Mouse (Mus musculus): ENCODE data around the gene Gm9639. TPM values are rescaled to one million over a fixed set of nuclear protein-coding genes. Genes with fewer than 3 reads are reported as not detected.
"Not testable (repeated sequence)": the region's sequence is repeated elsewhere in the genome, so short reads cannot be mapped to it uniquely, and the experiment has no call there.

Gene Gm9639
- total RNA-seq, 1 experiment from 2014 or later: not detected

- ATAC-seq (replicated peaks; ENCODE audit: low read depth, poor library complexity, severe bottlenecking): not testable (repeated sequence)
Observed at GRCm38 (mm10) chr10:77759582-77759981, 35.3 kb downstream of the Gm9639 start, which contains the start of gene Gm3233. Gene Gm3233, minus strand, starts transcription at chr10:77759682.

- ATAC-seq (replicated peaks; ENCODE audit: low read depth, poor library complexity, severe bottlenecking): no peak
Observed at GRCm38 (mm10) chr10:77753448-77753847, 41.4 kb downstream of the Gm9639 start.

- ATAC-seq (replicated peaks; ENCODE audit: low read depth, poor library complexity, severe bottlenecking): not testable (repeated sequence)
Observed at GRCm38 (mm10) chr10:77752312-77752711, 42.6 kb downstream of the Gm9639 start.

GRCm38 (mm10) chr10:77751254-77751653, 43.6 kb downstream of the Gm9639 start, which contains the start of gene Gm9736:
Gene Gm9736, minus strand, starts transcription at chr10:77751354.
- not testable (repeated sequence) for ATAC-seq (replicated peaks; ENCODE audit: low read depth, poor library complexity, severe bottlenecking)

- ATAC-seq (replicated peaks; ENCODE audit: low read depth, poor library complexity, severe bottlenecking): not testable (repeated sequence)
Observed at GRCm38 (mm10) chr10:77750686-77751085, 44.2 kb downstream of the Gm9639 start.

Other genes with a start within 250 kb of the Gm9639 start
- gene Pttg1ip, start 213.4 kb downstream of the Gm9639 start, total RNA-seq (2017): 35.5 and 47.4 TPM in 2 replicates
- gene Sumo3, start 189.0 kb downstream of the Gm9639 start, total RNA-seq (2017): 147 and 170 TPM in 2 replicates
- gene Gm49325, start 188.9 kb downstream of the Gm9639 start, total RNA-seq (2017): not detected in 2 replicates
- 27.0 and 37.2 TPM in 2 replicates for gene Ube2g2, start 172.8 kb downstream of the Gm9639 start, total RNA-seq (2017)
- 0.87 and 1.2 TPM in 2 replicates for gene Tspear, start 108.5 kb downstream of the Gm9639 start, total RNA-seq (2017)
- not detected in 2 replicates for gene Gm19402, start 104.3 kb downstream of the Gm9639 start, total RNA-seq (2017)
- gene Gm9508, start 97.8 kb downstream of the Gm9639 start, total RNA-seq (2017): not detected in 2 replicates
- not detected in 2 replicates for gene Gm10272, start 88.5 kb downstream of the Gm9639 start, total RNA-seq (2017)
- not detected in 2 replicates for gene Gm10024, start 83.6 kb downstream of the Gm9639 start, total RNA-seq (2017)
- not detected in 2 replicates for gene Gm10142, start 79.3 kb downstream of the Gm9639 start, total RNA-seq (2017)
- gene Krtap12-1, start 74.5 kb downstream of the Gm9639 start, total RNA-seq (2017): not detected in 2 replicates
- not detected in 2 replicates for gene Gm10100, start 68.6 kb downstream of the Gm9639 start, total RNA-seq (2017)
- not detected in 2 replicates for gene Gm18596, start 52.4 kb downstream of the Gm9639 start, total RNA-seq (2017)
- not detected in 2 replicates for gene Gm9736, start 43.7 kb downstream of the Gm9639 start, total RNA-seq (2017)
- not detected in 2 replicates for gene Gm3233, start 35.4 kb downstream of the Gm9639 start, total RNA-seq (2017)
- gene Gm3238, start 23.8 kb downstream of the Gm9639 start, total RNA-seq (2017): not detected in 2 replicates
- not detected in 2 replicates for gene Gm7138, start 18.1 kb downstream of the Gm9639 start, total RNA-seq (2017)
- not detected in 2 replicates for gene Gm3250, start 12.5 kb downstream of the Gm9639 start, total RNA-seq (2017)
- not detected in 2 replicates for gene Gm7137, start 6.9 kb downstream of the Gm9639 start, total RNA-seq (2017)
- not detected in 2 replicates for gene Gm19668, start 4.1 kb upstream of the Gm9639 start, total RNA-seq (2017)
- not detected in 2 replicates for gene Gm9507, start 16.8 kb upstream of the Gm9639 start, total RNA-seq (2017)
- gene Gm2696, start 19.6 kb upstream of the Gm9639 start, total RNA-seq (2017): not detected in 2 replicates
- not detected in 2 replicates for gene Krtap10-4, start 32.0 kb upstream of the Gm9639 start, total RNA-seq (2017)
- not detected in 2 replicates for gene Krtap10-10, start 40.9 kb upstream of the Gm9639 start, total RNA-seq (2017)
- gene Gm36176, start 51.7 kb upstream of the Gm9639 start, total RNA-seq (2017): not detected in 2 replicates
- not detected in 2 replicates for gene Gm10318, start 57.8 kb upstream of the Gm9639 start, total RNA-seq (2017)
- gene Gm3285, start 66.9 kb upstream of the Gm9639 start, total RNA-seq (2017): not detected in 2 replicates
- gene Lrrc3, start 107.5 kb upstream of the Gm9639 start, total RNA-seq (2017): 0.23 TPM in 1 of 2 replicates, not detected in the other
- 1.4 and 4.2 TPM in 2 replicates for gene Trpm2, start 175.5 kb upstream of the Gm9639 start, total RNA-seq (2017)
- 10.5 and 12.6 TPM in 2 replicates for gene 1810043G02Rik, start 183.4 kb upstream of the Gm9639 start, total RNA-seq (2017)
- gene Pfkl, start 215.0 kb upstream of the Gm9639 start, total RNA-seq (2017): 42.8 and 43.8 TPM in 2 replicates
- 0.87 TPM in 1 of 2 replicates, not detected in the other for gene Dnmt3l, start 246.9 kb upstream of the Gm9639 start, total RNA-seq (2017)
- gene Aire, start 248.5 kb upstream of the Gm9639 start, total RNA-seq (2017): not detected in 2 replicates

Measured in common myeloid progenitor, adult 5-6 weeks (primary cell).